Mouse (Mus musculus): ENCODE measurements around the gene Ttll5.

GRCm38 (mm10) chr12:85963699-85964098 lies 139.2 kb downstream of the Ttll5 start:
- TF ChIP-seq GATA1 (IDR thresholded peaks at IDR 0.05; ENCODE audit: borderline replicate concordance, low read length) (no peak), FLI1 (IDR thresholded peaks at IDR 0.05; ENCODE audit: low read length) (no peak)
